Mouse (Mus musculus) gastrocnemius, adult 18-20 months (tissue): Measurements from ENCODE around the gene Slfn1. TPM values are rescaled to one million over a fixed set of nuclear protein-coding genes. Genes with fewer than 3 reads are reported as not detected.
"Not testable (repeated sequence)": the region's sequence is repeated elsewhere in the genome, so short reads cannot be mapped to it uniquely, and the experiment has no call there.

Experiments used
- DNase-seq: peaks from one replicate; pipeline ENCODE4 v3.0.0; 2021; ENCODE audit warnings: low spot score
- long read RNA-seq, 2 experiments: library from polyadenylated mRNA; stranded (forward); transcript quantifications; one replicate each; pipeline ENCODE4 v2.0.0; 2021
- total RNA-seq, 2 experiments: library from RNA; stranded (reverse); gene quantifications; 2 replicates each; pipeline ENCODE4 v1.2.3; 2021

Slfn1 gene
- not detected for total RNA-seq
- long read RNA-seq, experiment 1: 0 reads
- long read RNA-seq, experiment 2: 0 reads

- no peak for DNase-seq
These were observed at the start of gene Slfn1 for GRCm38 (mm10) chr11:83116597-83117227. TSS of gene Slfn1 (plus strand) at chr11:83116849.

DNA sequence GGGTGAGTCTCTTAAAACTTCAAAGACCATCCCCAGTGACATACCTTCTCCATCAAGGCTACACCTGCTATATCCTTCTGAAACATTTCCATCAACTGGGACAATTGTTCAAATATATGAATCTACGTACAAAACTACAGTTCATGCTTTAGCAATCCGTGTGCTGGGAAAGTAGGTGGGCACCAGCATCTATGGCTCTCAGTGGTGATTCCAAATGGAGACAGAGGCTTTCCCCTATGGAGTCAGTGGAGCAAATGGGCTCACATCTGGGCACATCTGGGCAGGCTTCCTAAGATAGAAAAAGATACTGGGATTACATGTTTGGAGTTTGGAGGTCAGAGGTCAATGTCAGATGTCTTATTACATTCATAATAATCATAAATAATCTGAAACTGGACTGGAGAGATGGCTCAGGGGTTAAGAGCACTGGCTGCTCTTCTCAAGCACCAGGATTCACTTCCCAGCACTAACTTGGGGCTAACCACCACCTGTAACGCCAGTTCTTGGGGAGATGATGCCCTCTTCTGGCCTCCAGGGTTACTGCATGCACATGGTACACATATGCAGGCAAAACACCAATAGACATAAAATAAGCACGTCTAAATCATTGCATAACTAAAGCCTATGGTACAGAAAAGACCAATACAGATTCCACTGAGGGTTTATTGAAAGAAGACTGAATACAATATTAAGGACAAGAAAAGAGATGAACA lies 48.5 kb upstream of the Slfn1 start:
- DNase-seq: no peak

DNA sequence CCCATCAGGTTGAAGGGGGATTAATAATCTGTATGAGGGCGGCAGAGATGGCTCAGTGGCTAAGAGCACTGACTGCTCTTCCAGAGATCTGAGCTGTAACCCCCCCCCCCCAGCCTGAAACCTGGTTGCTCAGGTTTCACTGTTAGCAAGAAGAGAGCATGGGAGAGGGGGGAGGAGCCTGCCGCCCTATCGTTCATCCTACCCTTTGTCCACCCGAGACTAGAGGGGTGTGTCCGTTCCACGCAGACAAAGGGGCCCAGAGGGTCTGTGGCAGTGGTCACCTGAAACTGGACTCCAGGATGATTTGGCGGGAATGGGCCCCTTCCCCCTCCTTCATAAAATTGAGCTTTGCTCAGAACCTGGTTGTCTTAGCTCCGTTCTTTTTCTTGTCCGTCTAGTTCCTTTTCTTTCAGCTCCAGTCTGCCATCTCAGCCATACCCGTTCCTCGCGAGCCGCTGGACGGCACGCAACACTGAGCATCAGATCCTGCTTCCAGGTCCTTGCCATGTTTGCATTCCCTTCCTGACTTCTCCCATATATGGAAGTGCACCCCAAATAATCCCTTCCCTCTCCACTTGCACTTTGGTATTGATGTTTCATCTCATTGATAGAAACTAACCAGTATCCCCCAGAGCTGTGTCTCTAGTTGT lies 46.2 kb upstream of the Slfn1 start:
- no peak for DNase-seq

GRCm38 (mm10) chr11:83077714-83078422 lies 38.8 kb upstream of the Slfn1 start:
- peak; percentile 78 for DNase-seq

DNA sequence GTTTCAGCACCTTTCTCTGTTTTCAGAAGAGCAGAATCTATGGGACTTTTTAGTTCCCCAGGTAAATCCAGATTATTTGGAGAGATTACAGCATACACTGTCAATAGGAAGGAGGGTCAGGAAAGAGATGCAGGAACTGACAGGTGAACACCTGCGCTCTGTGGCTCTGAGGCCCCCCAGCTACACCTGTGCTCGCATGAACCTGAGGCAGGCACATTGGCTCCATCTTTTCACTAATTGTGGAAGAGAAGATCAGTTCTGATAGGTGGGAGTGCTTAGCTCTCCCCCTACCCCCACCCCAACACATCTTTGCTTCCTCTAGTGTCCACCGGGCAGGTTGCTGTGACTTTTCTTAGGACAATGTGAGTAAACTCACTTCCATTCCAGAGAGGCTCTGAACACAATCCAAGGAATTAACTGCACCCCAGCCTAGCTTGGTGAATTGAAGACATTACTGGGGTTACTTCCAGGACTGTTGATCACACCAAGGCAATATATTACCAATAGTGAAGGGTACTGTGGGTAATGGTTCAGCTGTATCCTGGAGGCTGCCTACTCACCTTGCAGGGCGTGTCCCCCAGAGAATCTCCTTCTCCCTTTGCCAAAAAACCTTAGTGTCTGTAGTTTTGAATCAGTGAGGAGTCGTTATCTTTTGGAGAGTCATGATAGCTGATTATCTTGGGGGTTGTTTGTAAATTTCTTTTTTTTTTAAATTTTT lies 38.1 kb upstream of the Slfn1 start:
- DNase-seq: no peak

DNA sequence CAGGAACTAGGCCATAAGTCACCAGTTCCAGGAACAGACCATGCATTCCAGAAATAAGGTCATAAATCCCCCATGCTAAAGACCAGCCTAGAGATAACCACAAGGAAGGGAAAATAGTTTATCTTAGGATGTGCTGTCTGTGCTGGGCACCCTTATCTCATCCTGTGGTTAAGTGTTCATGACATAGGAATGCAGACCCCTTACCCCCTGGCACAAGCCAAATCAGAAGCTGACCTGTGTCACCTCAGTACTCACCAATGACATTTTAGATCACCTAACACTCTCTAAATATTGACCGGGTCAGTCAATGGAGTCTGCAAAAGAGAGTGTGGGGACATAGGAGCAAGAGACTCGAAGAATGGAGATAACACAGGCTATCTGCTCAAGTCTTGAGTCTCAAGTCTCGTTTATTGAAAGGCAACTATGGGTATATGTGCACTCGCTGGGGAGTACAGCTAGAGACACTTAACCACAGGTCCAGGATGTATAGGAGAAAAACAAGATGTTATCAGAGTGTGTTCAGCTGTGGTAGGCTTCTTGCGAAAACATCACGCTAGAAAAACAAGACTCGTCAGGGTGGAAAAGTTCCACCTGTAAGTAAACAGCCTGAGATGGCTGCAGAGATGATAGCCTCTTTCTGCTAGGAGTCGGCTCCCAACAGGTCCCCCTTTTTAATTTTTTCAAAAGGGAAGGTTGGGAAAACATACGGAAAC lies 37.0 kb upstream of the Slfn1 start:
- DNase-seq: peak; percentile 1

GRCm38 (mm10) chr11:83082741-83083473 lies 33.7 kb upstream of the Slfn1 start:
- DNase-seq: peak; percentile 0

DNA sequence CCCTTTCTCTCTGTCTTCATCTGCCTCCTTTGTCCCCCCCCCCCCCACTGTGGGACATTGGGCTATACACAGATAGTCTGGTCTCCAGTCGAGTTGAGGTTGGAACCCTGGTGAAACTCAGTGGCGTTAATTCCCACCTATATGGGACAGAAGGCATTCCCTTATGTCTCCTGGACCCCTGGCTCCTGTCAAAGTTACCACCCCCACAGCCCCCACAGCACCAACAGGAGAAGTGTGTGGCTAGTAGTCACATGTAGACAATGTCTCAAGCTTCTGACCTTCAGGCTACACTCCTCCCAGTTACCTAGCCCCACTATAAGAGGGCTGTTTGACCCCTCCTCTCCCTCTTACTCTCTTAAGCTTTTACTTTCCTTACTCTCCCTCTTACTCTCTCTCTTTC lies 32.5 kb upstream of the Slfn1 start:
- no peak for DNase-seq

DNA sequence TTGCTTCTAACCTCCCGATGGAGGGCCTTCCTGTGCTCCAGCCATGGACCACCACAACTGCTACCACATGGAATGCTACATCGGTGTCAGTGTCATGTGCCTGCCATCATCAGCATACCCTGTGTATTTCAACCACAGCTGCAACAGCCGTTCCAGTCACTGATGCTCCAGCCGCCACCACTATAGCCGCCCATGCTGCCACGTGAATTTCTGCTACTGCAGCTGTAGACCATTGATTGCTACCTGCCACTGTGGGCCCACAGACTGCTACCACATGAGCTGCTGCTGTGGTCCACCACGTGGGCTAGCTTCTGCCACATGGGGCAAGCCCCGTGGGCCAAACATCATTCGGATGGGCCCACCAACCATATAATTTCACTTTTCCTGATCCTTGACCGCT lies 31.9 kb upstream of the Slfn1 start:
- DNase-seq: peak; percentile 0

DNA sequence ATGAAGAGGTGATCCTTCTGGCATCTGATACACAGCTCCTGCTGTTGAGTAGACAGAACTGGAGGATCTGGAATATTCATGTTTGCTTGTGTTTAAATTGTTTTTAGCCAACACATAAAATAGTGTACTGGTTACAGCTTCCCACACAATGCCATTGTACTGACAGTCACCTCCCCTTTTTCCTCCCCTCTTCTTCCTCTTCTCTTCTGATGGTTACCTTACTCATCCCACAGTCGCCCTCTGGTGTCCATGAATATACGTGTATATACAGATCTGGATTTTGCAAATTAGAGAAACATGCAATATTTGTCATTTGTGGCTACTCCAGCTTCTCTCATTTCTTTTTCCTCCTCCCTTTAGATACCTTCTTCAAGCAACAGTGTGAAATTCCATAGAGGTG lies 1.5 kb upstream of the Slfn1 start:
- DNase-seq: peak; percentile 21

GRCm38 (mm10) chr11:83118056-83118455 lies 1.4 kb downstream of the Slfn1 start:
- DNase-seq: no peak

- DNase-seq: no peak
These were observed 4.6 kb downstream of the Slfn1 start for GRCm38 (mm10) chr11:83121131-83121685.

DNA sequence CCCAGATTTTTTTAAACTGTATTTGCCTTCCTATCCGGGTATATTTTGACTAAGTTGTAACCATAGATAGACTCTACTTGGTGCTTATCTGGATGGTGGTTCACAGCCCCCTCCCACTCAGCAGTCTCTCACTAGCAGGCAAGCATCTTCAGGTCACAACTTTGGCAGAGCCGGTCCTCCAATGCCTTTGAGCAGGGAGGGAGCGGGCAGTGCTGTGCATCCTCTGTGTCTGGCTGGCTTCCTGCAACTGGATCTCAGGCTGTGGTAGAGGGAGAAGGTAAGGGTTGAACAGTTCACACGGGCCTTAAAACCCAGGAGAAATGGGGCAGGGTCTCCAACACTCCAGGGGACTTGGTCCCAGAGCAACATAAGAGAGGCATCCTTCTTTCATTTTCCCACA lies 6.5 kb downstream of the Slfn1 start:
- DNase-seq: no peak

- DNase-seq: no peak
These were observed 8.3 kb downstream of the Slfn1 start for GRCm38 (mm10) chr11:83124906-83125305.

DNA sequence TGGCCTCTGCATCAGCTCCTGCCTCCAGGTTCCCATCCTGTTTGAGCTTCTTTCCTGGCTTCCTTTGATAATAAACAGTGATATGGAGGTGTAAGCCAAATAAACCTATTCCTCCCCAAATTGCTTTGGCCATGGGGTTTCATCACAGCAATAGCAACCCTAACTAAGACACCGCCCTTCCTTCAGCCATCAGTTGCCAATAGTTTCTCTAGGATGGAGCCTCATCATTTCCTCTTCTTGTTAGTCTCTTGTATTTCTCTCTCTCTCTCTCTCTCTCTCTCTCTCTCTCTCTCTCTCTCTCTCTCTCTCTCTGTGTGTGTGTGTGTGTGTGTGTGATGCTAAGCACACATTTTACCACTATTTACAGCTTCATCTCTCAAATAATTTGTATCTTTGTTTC lies 9.0 kb downstream of the Slfn1 start:
- not testable (repeated sequence) for DNase-seq

DNA sequence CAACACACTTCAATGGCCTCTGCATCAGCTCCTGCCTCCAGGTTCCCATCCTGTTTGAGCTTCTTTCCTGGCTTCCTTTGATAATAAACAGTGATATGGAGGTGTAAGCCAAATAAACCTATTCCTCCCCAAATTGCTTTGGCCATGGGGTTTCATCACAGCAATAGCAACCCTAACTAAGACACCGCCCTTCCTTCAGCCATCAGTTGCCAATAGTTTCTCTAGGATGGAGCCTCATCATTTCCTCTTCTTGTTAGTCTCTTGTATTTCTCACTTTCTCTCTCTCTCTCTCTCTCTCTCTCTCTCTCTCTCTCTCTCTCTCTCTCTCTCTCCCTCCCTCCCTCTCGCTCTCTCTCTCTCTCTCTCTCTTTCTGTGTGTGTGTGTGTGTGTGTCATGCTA lies 20.6 kb downstream of the Slfn1 start:
- not testable (repeated sequence) for DNase-seq

- DNase-seq: not testable (repeated sequence)
These were observed 32.3 kb downstream of the Slfn1 start for GRCm38 (mm10) chr11:83148939-83149338.
